Mouse (Mus musculus) cerebellum, adult 18-20 months (tissue): ENCODE measurements at regions not wholly inside any gene's neighbourhood (a gene's known extent, or its start where the extent isn't known, plus 50 kb on each side); places are given as distances from the start of the nearest gene placed in this dataset.
"Not testable (repeated sequence)": the region's sequence is repeated elsewhere in the genome, so short reads cannot be mapped to it uniquely, and the experiment has no call there.

Experiments used
- DNase-seq, 2 experiments: peaks; one replicate each; pipeline ENCODE4 v3.0.0; 2021

DNA sequence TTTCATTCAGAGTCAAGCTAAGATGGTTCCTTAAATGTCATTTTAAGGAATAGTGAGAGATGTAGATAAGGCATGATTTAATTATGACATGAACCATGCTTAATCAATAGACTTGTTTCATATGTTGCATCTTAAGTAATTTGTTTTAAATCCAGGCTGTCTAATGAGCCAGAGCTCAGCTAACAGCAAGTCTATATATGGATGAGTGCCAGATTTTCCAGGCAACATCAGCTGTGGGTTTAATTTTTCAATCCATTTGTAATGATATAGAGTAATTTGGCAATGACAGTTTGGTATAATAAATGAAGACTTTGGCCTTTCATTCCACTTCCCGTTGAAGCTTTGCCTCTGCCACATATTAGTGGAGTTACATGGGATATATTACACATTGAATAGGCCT is 677.3 kb upstream of the Sorcs1 start:
- DNase-seq, result no peak

DNA sequence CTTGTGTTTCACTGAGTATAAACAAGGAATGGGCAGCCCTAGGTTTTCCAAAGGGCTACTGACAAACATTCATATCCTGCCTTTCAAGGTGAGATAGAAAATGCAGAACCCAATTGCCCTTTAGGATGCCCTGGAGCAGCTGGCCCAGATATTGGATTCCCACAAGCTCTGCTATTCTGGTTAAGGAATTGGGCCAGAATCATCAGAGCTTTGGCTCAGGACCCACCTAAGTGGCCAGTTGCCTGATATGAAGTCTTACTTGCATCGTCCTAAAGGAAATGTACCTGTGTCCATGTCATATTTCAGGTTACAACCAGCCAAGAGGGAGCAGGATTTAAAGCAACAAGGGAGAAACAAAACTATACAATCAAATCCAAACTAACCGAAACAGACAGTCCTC is 662.0 kb upstream of the Sorcs1 start:
- DNase-seq, result peak in 1 of 2 experiments; percentile 2

DNA sequence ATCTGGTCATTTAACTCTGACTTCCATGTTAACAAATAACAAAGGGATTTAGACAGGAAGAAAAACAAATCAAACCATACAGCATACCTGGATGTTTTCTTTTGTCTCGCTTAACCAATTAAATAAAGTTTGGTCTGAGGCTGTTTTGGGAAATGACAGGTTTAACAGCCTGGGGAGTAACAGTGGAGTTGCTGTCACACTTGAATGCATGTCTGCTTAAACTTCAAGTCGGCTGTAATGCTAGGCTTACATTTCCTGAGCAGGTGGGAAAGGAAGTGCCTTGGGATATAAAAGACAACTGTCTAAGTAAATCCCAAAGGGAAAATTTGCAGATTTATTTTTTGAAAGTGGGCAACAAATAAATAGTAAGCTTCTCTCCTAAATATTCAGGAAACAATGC is 651.6 kb upstream of the Sorcs1 start:
- DNase-seq, result no peak

DNA sequence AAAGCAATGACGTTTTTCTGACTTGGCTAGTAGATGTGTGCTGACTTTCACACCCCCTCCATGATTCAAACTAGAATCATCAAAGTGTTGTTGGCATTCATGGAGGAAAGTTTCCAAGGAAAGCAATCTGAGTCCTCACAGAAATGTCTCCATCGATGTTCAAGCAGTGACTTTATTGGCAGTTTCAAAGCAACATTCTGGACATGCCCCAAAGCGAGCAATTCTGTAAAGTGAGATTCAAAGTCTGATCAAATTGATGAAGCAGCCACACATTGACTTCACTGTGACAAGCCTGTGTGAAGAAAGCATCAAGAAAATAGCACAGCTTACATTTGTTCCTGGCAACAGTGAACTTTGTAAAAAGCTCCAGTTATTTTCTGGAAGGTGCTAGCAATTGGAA is 625.3 kb upstream of the Sorcs1 start:
- DNase-seq, result no peak

DNA sequence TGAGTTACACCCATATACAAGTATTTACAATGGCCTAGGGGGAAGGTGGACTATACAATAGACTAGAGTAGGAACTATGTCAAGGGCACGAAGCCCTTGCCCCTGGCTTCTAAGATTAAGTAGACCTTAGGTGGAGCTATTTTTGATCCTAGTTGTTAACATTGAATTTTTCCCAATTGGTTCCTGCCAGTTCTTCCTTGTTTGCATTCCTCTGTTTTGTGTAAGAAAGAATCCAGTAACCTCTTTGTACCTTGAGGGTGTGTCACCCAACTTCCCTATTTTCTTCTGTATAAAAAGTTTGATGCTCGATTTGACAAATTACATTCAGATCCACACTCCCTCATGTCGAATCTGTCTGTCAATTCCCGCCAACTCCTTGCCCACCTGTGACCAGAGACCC is 618.2 kb upstream of the Sorcs1 start:
- DNase-seq, result not testable (repeated sequence)

DNA sequence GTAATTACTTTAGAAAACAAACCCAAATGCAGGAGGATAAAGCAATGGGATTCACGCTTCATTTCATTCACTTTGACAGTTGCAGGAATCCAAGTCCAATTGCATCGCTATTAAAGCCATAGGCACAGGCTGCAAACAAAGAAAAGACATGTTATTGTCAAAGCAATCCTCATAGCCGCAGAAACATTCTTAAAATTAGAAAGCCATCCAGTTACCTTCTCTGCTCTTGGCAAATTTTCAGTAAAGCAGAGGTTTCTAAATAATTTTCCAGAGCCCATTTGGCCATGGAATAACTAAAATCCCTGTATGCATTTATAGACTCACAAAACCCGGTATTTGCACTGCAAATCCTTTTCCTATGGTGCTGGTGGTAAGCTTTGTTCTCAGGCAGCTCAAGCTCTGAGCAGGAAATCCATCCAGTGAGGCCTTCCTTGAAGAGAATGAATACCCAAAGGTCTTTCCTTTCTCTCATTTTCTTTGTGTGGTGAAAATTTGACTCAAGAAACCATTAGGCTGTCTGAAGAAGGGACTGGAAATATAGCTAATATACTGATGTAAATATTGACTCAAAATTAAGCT is 590.6 kb upstream of the Sorcs1 start:
- DNase-seq, result no peak

DNA sequence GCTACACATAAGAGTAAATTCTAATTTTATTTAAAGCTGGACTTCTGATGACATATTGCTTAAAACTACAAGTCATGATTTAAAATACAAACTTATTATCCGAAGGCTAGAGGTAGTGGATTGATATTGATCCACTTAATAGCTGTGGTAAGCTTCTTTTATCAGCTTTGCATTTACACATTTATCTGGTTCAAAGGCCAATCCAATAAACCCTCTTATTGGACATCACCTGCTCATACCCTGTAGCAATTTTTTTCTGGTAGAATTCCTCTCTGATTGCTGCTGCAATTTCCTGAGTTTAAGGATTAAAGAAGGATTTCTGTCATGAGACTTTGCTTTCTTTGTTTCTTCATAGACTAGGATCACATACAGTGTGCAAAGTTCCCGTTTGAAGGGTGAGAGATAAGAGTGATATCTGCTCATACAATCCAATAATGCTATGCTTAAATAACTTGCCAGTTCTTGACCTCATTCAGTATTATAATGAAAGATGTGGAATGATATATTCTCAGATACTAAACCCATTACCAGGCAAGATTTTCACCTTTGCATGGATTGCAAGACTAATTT is 561.9 kb upstream of the Sorcs1 start:
- no peak for DNase-seq

DNA sequence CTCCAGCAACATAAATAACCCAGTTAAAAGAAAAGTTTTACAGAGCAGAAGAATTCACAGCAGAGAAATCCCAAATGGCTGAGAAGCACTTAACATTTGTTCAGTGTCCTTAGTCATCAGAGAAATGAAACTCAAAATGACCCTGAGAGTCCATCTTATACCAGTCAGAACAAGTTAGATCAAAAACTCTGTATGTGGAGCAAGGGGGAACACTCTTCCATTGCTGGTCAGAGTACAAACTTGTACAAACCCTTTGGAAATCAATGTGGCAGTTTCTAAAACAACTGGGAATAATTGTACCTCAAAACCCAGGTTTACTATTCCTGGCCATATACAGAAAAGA is 559.7 kb upstream of the Sorcs1 start:
- no peak for DNase-seq

DNA sequence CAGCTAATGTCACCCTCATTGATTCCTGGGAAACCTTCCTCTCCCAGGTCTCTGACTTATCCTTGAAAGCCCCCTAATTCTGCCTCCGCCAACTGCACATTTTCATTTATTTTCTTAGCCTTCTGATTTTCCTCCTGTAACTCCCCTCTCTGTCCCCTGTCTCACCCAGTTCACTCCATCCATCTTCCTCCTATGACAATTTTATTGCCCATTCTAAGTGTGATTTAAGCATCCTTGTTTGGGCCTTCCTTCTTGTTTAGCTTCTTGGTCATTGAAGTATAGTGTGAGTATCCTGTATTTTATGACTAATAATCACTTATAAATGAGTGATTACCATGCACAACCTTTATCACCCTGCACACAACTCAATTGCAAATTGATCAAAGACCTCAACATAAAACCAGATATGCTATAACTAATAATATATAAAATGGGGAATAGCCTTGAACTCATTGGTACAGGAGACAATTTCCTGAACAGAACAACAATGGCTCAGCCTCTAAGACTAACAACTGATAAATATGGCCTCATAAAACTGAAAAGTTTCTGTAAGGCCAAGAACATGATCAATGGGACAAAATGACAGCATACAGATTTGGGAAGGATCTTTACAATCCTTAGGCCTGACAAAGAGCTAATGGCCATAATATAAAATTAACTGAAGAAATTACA is 559.2 kb upstream of the Sorcs1 start:
- DNase-seq, result no peak

DNA sequence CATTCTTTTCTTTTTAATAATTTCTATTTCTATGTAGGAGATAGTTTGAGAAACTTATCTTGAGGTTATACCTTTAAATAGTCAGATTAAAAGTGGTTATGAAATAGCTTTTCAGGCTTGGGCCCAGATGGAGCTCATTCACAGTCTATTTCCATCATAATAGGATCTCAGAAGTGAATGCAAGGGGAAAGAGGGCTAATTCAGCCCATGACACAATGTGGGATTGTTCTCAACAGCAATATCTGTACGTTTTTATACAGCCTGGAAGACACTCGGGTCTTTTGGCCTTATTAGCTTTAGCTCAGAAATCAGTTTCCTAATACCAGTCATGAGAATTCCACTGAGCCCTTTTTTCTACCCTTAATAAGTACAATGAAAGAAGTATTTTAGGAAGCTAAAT is 554.1 kb upstream of the Sorcs1 start:
- no peak for DNase-seq

DNA sequence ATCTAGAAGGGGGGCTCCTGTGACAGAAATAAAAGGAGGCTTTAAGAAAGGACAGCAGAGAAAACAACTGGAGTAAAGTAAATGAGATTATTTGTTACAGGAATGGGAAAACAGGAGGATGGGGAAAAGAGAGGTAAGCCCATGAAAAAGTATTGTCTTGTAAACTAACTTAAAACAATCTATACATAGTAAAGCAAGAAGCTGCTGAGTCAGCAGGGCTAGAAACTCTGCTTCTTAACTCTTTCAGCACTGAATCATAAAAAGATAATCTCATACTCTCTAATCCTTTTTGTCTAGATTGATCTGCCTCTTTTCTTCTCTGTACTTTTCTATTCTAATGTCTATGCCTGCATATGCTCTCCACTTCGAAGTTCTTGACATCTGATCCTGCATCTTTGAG is 548.5 kb upstream of the Sorcs1 start:
- no peak for DNase-seq

DNA sequence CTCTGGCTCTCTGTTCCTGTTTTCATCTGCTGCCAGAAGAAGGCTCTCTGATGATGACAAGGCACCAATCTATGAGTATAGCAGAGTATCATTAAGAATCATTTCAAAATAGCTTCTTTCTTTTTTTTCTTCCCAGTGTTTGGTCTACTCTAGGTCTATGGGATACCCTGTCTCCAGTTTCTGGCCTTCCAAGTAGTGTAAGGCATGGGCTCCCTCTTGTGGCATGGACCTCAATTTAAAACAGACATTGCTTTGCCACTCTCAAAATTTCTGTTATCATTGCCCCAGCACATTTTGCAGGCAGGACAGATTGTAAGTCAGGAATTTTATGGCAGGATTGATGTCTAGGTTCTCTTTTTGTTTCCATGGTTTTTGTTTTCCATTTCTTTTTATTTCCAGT is 522.9 kb upstream of the Sorcs1 start:
- peak; percentile 1 to 2 for DNase-seq
